Mouse (Mus musculus) spleen, embryonic (tissue): ENCODE measurements at regions not wholly inside any gene's neighbourhood (a gene's known extent, or its start where the extent isn't known, plus 50 kb on each side); places are given as distances from the start of the nearest gene placed in this dataset.

Experiments
- CTCF ChIA-PET: fragments of 350-600 bp; sonication (Branson Sonifier 250); formaldehyde crosslinking; loops from one replicate; lab custom pipeline; 2022; lab: Charles Lee

DNA sequence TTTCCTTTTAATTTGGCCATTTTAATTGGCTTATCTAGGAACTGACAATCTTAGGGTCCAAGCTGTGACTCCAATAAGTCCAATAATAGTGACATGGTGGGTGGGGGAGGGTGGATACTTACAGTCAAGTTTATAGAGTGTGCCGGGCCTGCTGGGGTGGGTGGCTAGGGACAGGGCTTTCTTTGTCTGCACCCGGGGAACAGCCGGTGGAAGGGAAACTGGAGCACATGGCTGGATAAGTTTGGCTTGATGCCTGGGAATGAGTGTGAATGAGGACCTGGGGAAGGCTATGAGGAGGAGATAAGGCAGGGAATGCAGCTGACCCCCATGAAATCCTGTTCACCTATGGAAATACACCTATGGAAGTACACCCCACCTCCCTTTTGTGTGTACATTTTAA, 81.7 kb upstream of the Cers4 start:
- CTCF ChIA-PET: no interaction called here

DNA sequence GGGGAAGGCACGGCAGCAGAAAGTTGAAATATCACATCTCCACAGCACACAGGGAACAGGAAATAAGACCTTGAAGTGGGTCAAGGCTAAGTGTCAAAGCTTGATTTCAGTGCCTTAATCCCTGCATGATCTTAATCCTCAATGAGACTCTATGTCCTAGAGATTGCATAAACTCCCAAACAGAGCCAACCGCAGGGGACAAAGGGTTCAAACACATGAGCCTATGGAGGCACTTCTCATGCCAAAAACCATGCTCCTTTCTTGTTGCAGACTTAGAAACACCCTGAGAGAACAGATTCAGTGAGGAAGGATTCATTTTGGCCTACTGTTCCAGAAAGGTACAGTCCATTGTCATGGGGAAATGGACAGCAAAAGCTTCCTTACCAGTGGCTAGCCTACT, 81.0 kb upstream of the Cers4 start:
- CTCF ChIA-PET: no interaction called here

DNA sequence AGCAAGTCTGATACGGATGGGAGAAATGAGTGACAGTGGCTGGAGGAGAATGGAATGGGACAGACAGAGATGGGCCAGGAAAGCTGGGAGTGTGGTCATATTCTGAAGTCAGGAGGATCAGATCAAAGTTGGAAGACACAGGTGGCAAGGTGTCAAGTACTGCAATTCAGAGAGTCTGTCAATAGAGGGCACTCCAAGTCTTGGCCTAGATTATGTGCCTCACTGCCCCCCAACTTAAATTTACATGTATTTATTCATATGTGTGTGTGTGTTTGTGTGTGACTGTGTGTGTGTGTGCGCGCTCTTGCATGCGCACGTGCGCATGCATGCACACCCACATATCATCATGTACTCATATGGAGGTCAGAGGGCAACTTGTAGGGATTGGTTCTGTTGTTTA, 79.6 kb upstream of the Cers4 start:
- CTCF ChIA-PET: no interaction called here

DNA sequence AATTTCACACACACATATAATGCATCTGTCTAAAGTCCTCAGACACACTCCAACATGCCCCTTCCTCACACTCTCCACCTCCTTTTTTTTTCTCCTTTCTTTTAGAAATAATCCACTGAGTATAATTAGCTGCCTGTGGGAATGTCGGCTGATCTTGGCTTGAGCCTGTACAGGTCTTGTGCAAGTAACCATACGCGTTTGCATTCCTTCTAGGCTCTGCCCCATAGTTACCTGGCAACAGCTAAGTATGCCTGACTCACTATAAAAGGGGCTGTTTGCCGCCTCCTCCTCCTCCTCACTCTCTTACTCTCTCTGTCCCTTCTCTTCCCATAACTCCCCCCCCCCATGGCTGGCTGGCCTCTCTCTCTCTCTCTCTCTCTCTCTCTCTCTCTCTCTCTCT, 79.1 kb upstream of the Cers4 start:
- CTCF ChIA-PET: no interaction called here

DNA sequence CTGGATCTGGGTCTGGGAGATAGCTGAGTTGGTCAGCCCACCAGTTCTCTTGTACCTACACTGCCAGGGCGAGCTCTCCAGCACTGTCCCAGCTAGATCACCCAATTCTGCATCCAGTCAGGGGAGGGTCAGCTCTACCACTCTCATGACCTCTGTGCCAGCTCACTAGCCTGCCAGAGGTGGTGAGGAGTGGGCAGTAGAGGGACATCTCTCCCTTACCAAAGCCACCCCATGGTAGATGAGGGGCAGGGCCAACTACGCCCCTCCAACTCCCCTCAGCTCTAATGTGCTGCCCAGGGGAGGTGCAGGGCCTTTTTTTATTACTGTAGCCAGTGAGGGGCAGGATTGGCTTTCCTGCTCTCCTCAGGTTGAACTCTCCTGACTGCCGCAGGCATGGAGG, 75.7 kb upstream of the Cers4 start:
- CTCF ChIA-PET: no interaction called here

DNA sequence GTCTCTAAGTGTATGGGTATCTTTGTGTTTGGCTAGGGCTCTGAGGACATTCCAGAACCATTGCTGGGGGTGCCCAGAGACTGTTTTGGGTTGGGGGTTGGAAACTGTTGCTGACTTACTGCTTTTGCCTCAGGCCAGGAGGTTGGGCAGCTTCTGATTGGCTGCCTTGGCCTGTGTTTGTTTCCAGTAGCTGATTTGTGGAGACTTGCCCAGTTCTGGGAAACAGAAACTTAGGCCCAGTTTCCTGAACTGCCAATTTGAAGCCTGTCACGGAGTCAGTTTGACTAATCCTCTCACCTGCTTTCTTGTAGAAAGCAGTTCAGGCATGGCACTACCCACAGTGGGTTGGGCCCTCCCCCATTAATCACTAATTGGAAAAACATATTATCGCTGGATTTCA, 59.7 kb upstream of the Cers4 start:
- CTCF ChIA-PET: interaction anchor here (0.5 kb wide), 1 partner anchor 30 kb away, joined by 6 read pairs; no protein-coding TSS in a partner anchor

DNA sequence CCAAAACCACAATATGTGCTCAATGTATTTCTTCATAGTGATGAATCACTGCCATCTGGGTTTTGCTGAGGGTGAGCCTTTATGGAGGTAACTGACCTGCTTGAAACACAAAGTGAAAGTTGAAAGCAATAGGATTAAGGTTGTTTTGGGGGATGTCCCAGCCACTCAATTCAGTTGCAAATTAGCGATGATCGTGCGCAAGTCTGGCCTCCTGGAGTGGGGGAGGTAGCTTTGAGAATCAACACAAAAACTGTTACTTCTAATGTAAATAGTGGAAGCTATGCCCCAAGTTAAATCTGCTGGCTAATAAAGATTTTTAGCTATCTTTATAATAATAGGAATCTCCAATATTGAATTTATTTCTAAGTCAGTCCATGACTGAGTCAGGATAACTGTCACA, 56.3 kb upstream of the Cers4 start:
- CTCF ChIA-PET: no interaction called here
